Mouse (Mus musculus) testis, adult 10 weeks (tissue): Measurements from ENCODE around the gene Dynlt1c. TPM values are rescaled to one million over a fixed set of nuclear protein-coding genes. Genes with fewer than 3 reads are reported as not detected.

Experiments
- polyA plus RNA-seq: library from polyadenylated mRNA; stranded (reverse); fragments of 350-450 nt; fragmentation: Illumina TruSeq; extraction: RNeasy Lipid Tissue Mini Kit (QIAGEN cat#74804); gene quantifications from one replicate; pipeline ENCODE4 v1.2.3, GENCODE M21; 2014; ENCODE audit warnings: low read depth, low replicate concordance

The Dynlt1c gene
- polyA plus RNA-seq, result 21.6 TPM

GRCm38 (mm10) chr17:6601204-6601911, at the start of gene Dynlt1c:
Gene Dynlt1c (plus strand): TSS chr17:6601671.

GRCm38 (mm10) chr17:6655567-6656281, 54.3 kb downstream of the Dynlt1c start, which contains the start of gene Dynlt1f:
Gene Dynlt1f (minus strand): TSS chr17:6655900.

GRCm38 (mm10) chr17:6658801-6659200, 57.3 kb downstream of the Dynlt1c start, which contains the start of gene Sytl3:
Gene Sytl3 (plus strand): TSS chr17:6659093.

Other genes starting within 250 kb of the Dynlt1c start
- gene Dynlt1b, start 171.6 kb upstream of the Dynlt1c start, polyA plus RNA-seq, result 580 TPM
- 536 TPM for gene Dynlt1f, start 54.2 kb downstream of the Dynlt1c start, polyA plus RNA-seq
- 0.59 TPM for gene Sytl3, start 57.4 kb downstream of the Dynlt1c start, polyA plus RNA-seq
- 4.2 TPM for gene Ezr, start 181.1 kb downstream of the Dynlt1c start, polyA plus RNA-seq